Mouse (Mus musculus): ENCODE results near the gene Hoxd12. TPM values are rescaled to one million over a fixed set of nuclear protein-coding genes. Genes with fewer than 3 reads are reported as not detected.

Gene Hoxd12
- total RNA-seq, 1 experiment from 2014 or later, result not detected

- ATAC-seq (replicated peaks in 1 of 2; ENCODE audit: insufficient read depth in 1 of 2, low FRiP score in 2 of 2, low TSS enrichment in 1 of 2, low read depth in 1 of 2, poor library complexity in 2 of 2, severe bottlenecking in 2 of 2), result no peak
Observed at GRCm38 (mm10) chr2:74676376-74677052, 1.7 kb downstream of the Hoxd12 start.

GRCm38 (mm10) chr2:74677106-74677505, 2.3 kb downstream of the Hoxd12 start:
- no peak for ATAC-seq (replicated peaks in 1 of 2; ENCODE audit: insufficient read depth in 1 of 2, low FRiP score in 2 of 2, low TSS enrichment in 1 of 2, low read depth in 1 of 2, poor library complexity in 2 of 2, severe bottlenecking in 2 of 2)

GRCm38 (mm10) chr2:74678891-74679595, 4.2 kb downstream of the Hoxd12 start, which contains the start of gene Hoxd11:
TSS of gene Hoxd11 (plus strand) at chr2:74679557.
- no peak for ATAC-seq (replicated peaks in 1 of 2; ENCODE audit: insufficient read depth in 1 of 2, low FRiP score in 2 of 2, low TSS enrichment in 1 of 2, low read depth in 1 of 2, poor library complexity in 2 of 2, severe bottlenecking in 2 of 2)

GRCm38 (mm10) chr2:74679596-74679971, 4.8 kb downstream of the Hoxd12 start:
- ATAC-seq (replicated peaks in 1 of 2; ENCODE audit: insufficient read depth in 1 of 2, low FRiP score in 2 of 2, low TSS enrichment in 1 of 2, low read depth in 1 of 2, poor library complexity in 2 of 2, severe bottlenecking in 2 of 2), result no peak

GRCm38 (mm10) chr2:74679980-74680379, 5.2 kb downstream of the Hoxd12 start:
- 0 out of 4 replicates have a peak, but pooled peaks have one; percentile 15 to 49 for ATAC-seq (replicated peaks in 1 of 2; ENCODE audit: insufficient read depth in 1 of 2, low FRiP score in 2 of 2, low TSS enrichment in 1 of 2, low read depth in 1 of 2, poor library complexity in 2 of 2, severe bottlenecking in 2 of 2)

GRCm38 (mm10) chr2:74680561-74681398, 6.0 kb downstream of the Hoxd12 start:
- ATAC-seq (replicated peaks in 1 of 2; ENCODE audit: insufficient read depth in 1 of 2, low FRiP score in 2 of 2, low TSS enrichment in 1 of 2, low read depth in 1 of 2, poor library complexity in 2 of 2, severe bottlenecking in 2 of 2), result no peak

- ATAC-seq (replicated peaks in 1 of 2; ENCODE audit: insufficient read depth in 1 of 2, low FRiP score in 2 of 2, low TSS enrichment in 1 of 2, low read depth in 1 of 2, poor library complexity in 2 of 2, severe bottlenecking in 2 of 2), result no peak
Observed at GRCm38 (mm10) chr2:74681594-74682531, 7.0 kb downstream of the Hoxd12 start.

GRCm38 (mm10) chr2:74682796-74683195, 8.0 kb downstream of the Hoxd12 start:
- ATAC-seq (replicated peaks in 1 of 2; ENCODE audit: insufficient read depth in 1 of 2, low FRiP score in 2 of 2, low TSS enrichment in 1 of 2, low read depth in 1 of 2, poor library complexity in 2 of 2, severe bottlenecking in 2 of 2), result no peak

- ATAC-seq (replicated peaks in 1 of 2; ENCODE audit: insufficient read depth in 1 of 2, low FRiP score in 2 of 2, low TSS enrichment in 1 of 2, low read depth in 1 of 2, poor library complexity in 2 of 2, severe bottlenecking in 2 of 2), result no peak
Observed at GRCm38 (mm10) chr2:74683471-74683951, 8.7 kb downstream of the Hoxd12 start.

GRCm38 (mm10) chr2:74684106-74684505, 9.3 kb downstream of the Hoxd12 start:
- no peak for ATAC-seq (replicated peaks in 1 of 2; ENCODE audit: insufficient read depth in 1 of 2, low FRiP score in 2 of 2, low TSS enrichment in 1 of 2, low read depth in 1 of 2, poor library complexity in 2 of 2, severe bottlenecking in 2 of 2)

- ATAC-seq (replicated peaks in 1 of 2; ENCODE audit: insufficient read depth in 1 of 2, low FRiP score in 2 of 2, low TSS enrichment in 1 of 2, low read depth in 1 of 2, poor library complexity in 2 of 2, severe bottlenecking in 2 of 2), result no peak
Observed at GRCm38 (mm10) chr2:74685059-74685603, 10.3 kb downstream of the Hoxd12 start.

GRCm38 (mm10) chr2:74686301-74686987, 11.6 kb downstream of the Hoxd12 start:
- ATAC-seq (replicated peaks in 1 of 2; ENCODE audit: insufficient read depth in 1 of 2, low FRiP score in 2 of 2, low TSS enrichment in 1 of 2, low read depth in 1 of 2, poor library complexity in 2 of 2, severe bottlenecking in 2 of 2), result no peak

GRCm38 (mm10) chr2:74686988-74687697, 12.3 kb downstream of the Hoxd12 start:
- ATAC-seq (replicated peaks in 1 of 2; ENCODE audit: insufficient read depth in 1 of 2, low FRiP score in 2 of 2, low TSS enrichment in 1 of 2, low read depth in 1 of 2, poor library complexity in 2 of 2, severe bottlenecking in 2 of 2), result no peak

- no peak for ATAC-seq (replicated peaks in 1 of 2; ENCODE audit: insufficient read depth in 1 of 2, low FRiP score in 2 of 2, low TSS enrichment in 1 of 2, low read depth in 1 of 2, poor library complexity in 2 of 2, severe bottlenecking in 2 of 2)
Observed at GRCm38 (mm10) chr2:74687698-74688555, 13.1 kb downstream of the Hoxd12 start.
